Mouse (Mus musculus) CD4-positive, CD25-positive, alpha-beta regulatory T cell, adult 4 months (primary cell): Measurements from ENCODE around the gene Gm44973. TPM values are rescaled to one million over a fixed set of nuclear protein-coding genes. Genes with fewer than 3 reads are reported as not detected.
A peak's percentile ranks its signal among the peaks of the same experiment; 100 is the strongest.
"Not testable (repeated sequence)": the region's sequence is repeated elsewhere in the genome, so short reads cannot be mapped to it uniquely, and the experiment has no call there.

ENCODE experiments used
- ATAC-seq: one replicate; pipeline ENCODE4 v1.8.0; 2017
- polyA plus RNA-seq, 2 experiments: library from polyadenylated mRNA; unstranded; fragments of 100-300 nt; shearing (Covaris generic); gene quantifications; one replicate each; pipeline ENCODE4 v1.2.1; 2017

The Gm44973 gene
- 1 to 10 TPM; 7.9 to 8.9 TPM for polyA plus RNA-seq

GRCm38 (mm10) chr7:5015118-5016001 lies at the start of gene Gm44973:
Gm44973 (plus strand) TSS chr7:5015496.
- ATAC-seq: peak; percentile 77

GRCm38 (mm10) chr7:4971068-4971467 lies 44.2 kb upstream of the Gm44973 start, which contains the start of gene Sbk3:
Sbk3 (minus strand) TSS chr7:4971168.
- ATAC-seq: no peak

- no peak for ATAC-seq
These were observed 43.6 kb upstream of the Gm44973 start for GRCm38 (mm10) chr7:4971710-4972109.

GRCm38 (mm10) chr7:4972321-4973047 lies 42.8 kb upstream of the Gm44973 start:
- peak; percentile 26 for ATAC-seq

- no peak for ATAC-seq
These were observed 39.8 kb upstream of the Gm44973 start for GRCm38 (mm10) chr7:4975455-4975854.

- no peak for ATAC-seq
These were observed 38.5 kb upstream of the Gm44973 start for GRCm38 (mm10) chr7:4976832-4977231.

- ATAC-seq: no peak
These were observed 27.0 kb upstream of the Gm44973 start for GRCm38 (mm10) chr7:4988250-4988649.

- no peak for ATAC-seq
These were observed 21.8 kb upstream of the Gm44973 start for GRCm38 (mm10) chr7:4993347-4993998.

- no peak for ATAC-seq
These were observed 21.1 kb upstream of the Gm44973 start for GRCm38 (mm10) chr7:4993999-4994788.

- ATAC-seq: peak; percentile 8
These were observed 19.9 kb upstream of the Gm44973 start for GRCm38 (mm10) chr7:4995268-4996002.

- ATAC-seq: peak; percentile 80
These were observed 19.0 kb upstream of the Gm44973 start, which contains the start of gene Zfp579 for GRCm38 (mm10) chr7:4996003-4996895. Zfp579 (minus strand) TSS chr7:4996158.

GRCm38 (mm10) chr7:4996934-4997333 lies 18.4 kb upstream of the Gm44973 start:
- ATAC-seq: no peak

- peak; percentile 52 for ATAC-seq
These were observed 15.4 kb upstream of the Gm44973 start for GRCm38 (mm10) chr7:4999876-5000275.

- ATAC-seq: not testable (repeated sequence)
These were observed 12.4 kb upstream of the Gm44973 start for GRCm38 (mm10) chr7:5002876-5003275.

GRCm38 (mm10) chr7:5008229-5008628 lies 7.1 kb upstream of the Gm44973 start:
- no peak for ATAC-seq

- no peak for ATAC-seq
These were observed 2.4 kb upstream of the Gm44973 start for GRCm38 (mm10) chr7:5012681-5013513.

- peak; percentile 74 for ATAC-seq
These were observed 812 bp upstream of the Gm44973 start, which contains the start of the genes Zfp524 and Fiz1 for GRCm38 (mm10) chr7:5014251-5015117. Zfp524 (plus strand) TSS chr7:5014415. Fiz1 (minus strand) TSS chr7:5014697.

- ATAC-seq: no peak
These were observed 761 bp downstream of the Gm44973 start for GRCm38 (mm10) chr7:5016057-5016456.
